Mouse (Mus musculus) hindbrain, embryonic 14.5 days (tissue): Measurements from ENCODE around the gene Vps52. TPM values are rescaled to one million over a fixed set of nuclear protein-coding genes. Genes with fewer than 3 reads are reported as not detected.

Experiments
- ATAC-seq: fragments of 200-750 bp; cut with Nextera tagmentation; 2 replicates; pipeline ENCODE4 v1.8.0; 2017; ENCODE audit warnings: moderate number of reproducible peaks, mild to moderate bottlenecking, moderate TSS enrichment, moderate library complexity; ENCODE audit not compliant: low FRiP score
- DNase-seq: peaks from one replicate; pipeline ENCODE4 v3.0.0-alpha.2; 2015; ENCODE audit warnings: low spot score
- H3K27ac ChIP-seq: fragments of 300-500 bp; sonication (generic); 2 replicates; pipeline ENCODE4 v1.5.1; 2014; ENCODE audit warnings: mild to moderate bottlenecking, moderate library complexity
- H3K27me3 ChIP-seq: fragments of 300-500 bp; sonication (generic); 2 replicates; pipeline ENCODE4 v1.6.1; 2014; ENCODE audit warnings: mild to moderate bottlenecking, low read length, mixed read lengths; ENCODE audit not compliant: control insufficient read depth, insufficient read depth
- H3K36me3 ChIP-seq: fragments of 300-500 bp; sonication (generic); replicated peaks from 2 replicates; pipeline ENCODE4 v1.6.1; 2014; ENCODE audit not compliant: control insufficient read depth, insufficient read depth
- H3K4me1 ChIP-seq: fragments of 300-500 bp; sonication (generic); replicated peaks from 2 replicates; pipeline ENCODE4 v1.6.1; 2014; ENCODE audit warnings: antibody characterized with exemption, low read length, mixed read lengths; ENCODE audit not compliant: control insufficient read depth, insufficient read depth
- H3K4me2 ChIP-seq: fragments of 300-500 bp; sonication (generic); replicated peaks from 2 replicates; pipeline ENCODE4 v1.6.1; 2014; ENCODE audit warnings: mild to moderate bottlenecking, moderate library complexity
- H3K4me3 ChIP-seq: fragments of 300-500 bp; sonication (generic); replicated peaks from 2 replicates; pipeline ENCODE4 v1.5.1; 2014; ENCODE audit warnings: mild to moderate bottlenecking, low read length
- H3K9ac ChIP-seq: fragments of 300-500 bp; sonication (generic); 2 replicates; pipeline ENCODE4 v1.6.1; 2014
- H3K9me3 ChIP-seq: fragments of 300-500 bp; sonication (generic); 2 replicates; pipeline ENCODE4 v1.6.1; 2016; ENCODE audit warnings: low read length; ENCODE audit not compliant: control insufficient read depth
- WGBS: fragments of 180-500 bp; shearing (Covaris S2); extraction: QIAGEN DNeasy Blood & Tissue Kit; methylation state at CpG from one replicate; pipeline ENCODE4 v1.1.7; 2014; 5-methylcytosine and 5-hydroxymethylcytosine counted together
- polyA plus RNA-seq: library from polyadenylated mRNA; unstranded; fragments of >200 nt; fragmentation: Nextera tagmentation; extraction: Ambion mirVana; gene quantifications from 2 replicates; pipeline ENCODE4 v1.2.1, GENCODE M21; 2014

Vps52 gene
- polyA plus RNA-seq, 1 experiment from 2014 or later: 56.0 TPM

DNA sequence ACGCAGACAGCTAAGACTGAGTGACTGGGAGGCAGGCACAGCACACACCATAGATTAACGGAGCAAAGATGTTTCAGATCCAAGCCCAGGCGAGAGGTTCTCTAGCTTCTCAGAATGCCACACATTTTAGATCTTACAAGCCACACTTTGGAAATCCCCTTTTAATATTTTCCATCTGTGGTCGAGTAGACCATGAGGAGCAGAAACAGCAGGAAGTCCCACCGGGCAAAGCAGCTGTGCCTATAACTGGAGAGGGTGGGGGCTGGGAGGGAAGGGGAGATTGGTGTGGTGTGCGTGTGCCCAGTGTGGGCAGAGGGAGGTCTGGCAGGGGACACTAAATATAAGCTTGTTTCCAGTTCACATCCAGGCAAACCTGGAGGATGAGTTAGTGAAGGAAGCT lies 1.9 kb downstream of the Vps52 start:
- 88% methylated on average over 6 of the region's 6 CpGs for WGBS
- no peak overlapping the region for H3K9ac ChIP-seq
- H3K27me3 ChIP-seq: no peaks in the 10 kb centered on the region
- peaks cover 17% of the 10 kb centered on the region for H3K4me1 ChIP-seq
- DNase-seq (no peak), ATAC-seq (no peak)
- H3K4me3 ChIP-seq: no peak overlapping the region
- H3K36me3 ChIP-seq: peaks cover 60% of the 10 kb centered on the region
- H3K27ac ChIP-seq: no peak overlapping the region
- H3K9me3 ChIP-seq: no peaks in the 10 kb centered on the region
- H3K4me2 ChIP-seq: no peak overlapping the region

GRCm38 (mm10) chr17:33958451-33958850 lies 2.8 kb downstream of the Vps52 start:
- WGBS: 95% methylated on average over 11 of the region's 11 CpGs
- no peak overlapping the region for H3K27ac ChIP-seq
- DNase-seq (no peak), ATAC-seq (no peak)
- H3K4me1 ChIP-seq: peaks cover 17% of the 10 kb centered on the region
- H3K9me3 ChIP-seq: no peaks in the 10 kb centered on the region
- H3K4me2 ChIP-seq: no peak overlapping the region
- no peak overlapping the region for H3K4me3 ChIP-seq
- no peak overlapping the region for H3K9ac ChIP-seq
- no peaks in the 10 kb centered on the region for H3K27me3 ChIP-seq
- peaks cover 60% of the 10 kb centered on the region for H3K36me3 ChIP-seq

DNA sequence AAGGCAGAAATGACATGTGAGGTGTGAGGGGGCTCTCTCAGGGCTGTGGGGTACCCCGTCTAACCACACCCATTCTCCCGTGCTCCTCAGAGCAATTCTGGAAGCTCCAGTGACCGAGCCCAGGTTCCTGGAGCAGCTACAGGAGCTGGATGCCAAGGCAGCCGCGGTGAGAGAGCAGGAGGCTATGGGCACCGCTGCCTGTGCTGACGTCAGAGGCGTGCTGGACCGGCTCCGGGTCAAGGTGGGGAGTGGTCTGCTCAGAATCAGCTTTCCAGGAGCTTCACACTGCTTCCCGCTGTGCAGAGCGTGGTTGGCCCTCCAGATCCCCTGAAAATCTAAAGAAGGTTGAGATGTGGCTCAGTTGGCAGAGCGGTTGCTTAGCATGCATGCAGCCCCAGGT lies 3.5 kb downstream of the Vps52 start:
- H3K4me1 ChIP-seq: peaks cover 14% of the 10 kb centered on the region
- no peak overlapping the region for H3K4me3 ChIP-seq
- no peak for DNase-seq
- H3K27ac ChIP-seq: no peak overlapping the region
- H3K9me3 ChIP-seq: no peaks in the 10 kb centered on the region
- H3K9ac ChIP-seq: no peak overlapping the region
- no peak overlapping the region for H3K4me2 ChIP-seq
- no peaks in the 10 kb centered on the region for H3K27me3 ChIP-seq
- peaks cover 60% of the 10 kb centered on the region for H3K36me3 ChIP-seq
- no peak for ATAC-seq
- 98% methylated on average over 13 of the region's 13 CpGs for WGBS

DNA sequence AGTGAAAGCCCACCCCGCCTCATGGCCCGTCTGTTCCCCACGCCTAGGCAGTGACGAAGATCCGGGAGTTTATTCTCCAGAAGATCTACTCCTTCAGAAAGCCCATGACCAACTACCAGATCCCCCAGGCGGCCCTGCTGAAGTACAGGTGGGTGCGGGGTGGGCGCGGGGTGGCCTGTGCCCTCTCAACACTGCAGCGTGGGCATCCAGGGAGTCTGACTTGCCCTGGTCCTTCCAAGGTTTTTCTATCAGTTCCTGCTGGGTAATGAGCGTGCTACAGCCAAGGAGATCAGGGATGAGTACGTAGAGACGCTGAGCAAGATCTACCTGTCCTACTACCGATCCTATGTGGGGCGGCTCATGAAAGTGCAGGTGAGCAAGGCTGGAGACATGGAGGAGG lies 4.3 kb downstream of the Vps52 start:
- DNase-seq (no peak), ATAC-seq (no peak)
- 95% methylated on average over 15 of the region's 15 CpGs for whole genome bisulfite sequencing
- Histone ChIP-seq H3K4me1 (peaks cover 6% of the 10 kb centered on the region), H3K36me3 (peaks cover 59% of the 10 kb centered on the region), H3K27me3 (no peaks in the 10 kb centered on the region), H3K9ac (no peak overlapping the region), H3K4me3 (no peak overlapping the region), H3K27ac (no peak overlapping the region), H3K4me2 (no peak overlapping the region), H3K9me3 (no peaks in the 10 kb centered on the region)

GRCm38 (mm10) chr17:33962876-33963275 lies 7.3 kb downstream of the Vps52 start:
- Histone ChIP-seq H3K9ac (no peak overlapping the region), H3K27me3 (no peaks in the 10 kb centered on the region), H3K4me1 (no peaks in the 10 kb centered on the region), H3K4me3 (no peak overlapping the region), H3K36me3 (peaks cover 79% of the 10 kb centered on the region), H3K27ac (no peak overlapping the region), H3K9me3 (no peaks in the 10 kb centered on the region), H3K4me2 (no peak overlapping the region)
- WGBS: 96% methylated on average over 7 of the region's 7 CpGs
- no peak for ATAC-seq
- DNase-seq: no peak

- Histone ChIP-seq H3K36me3 (peaks cover 58% of the 10 kb centered on the region), H3K9ac (no peak overlapping the region), H3K4me3 (no peak overlapping the region), H3K27ac (no peak overlapping the region), H3K9me3 (no peaks in the 10 kb centered on the region), H3K4me2 (no peak overlapping the region), H3K4me1 (no peaks in the 10 kb centered on the region), H3K27me3 (no peaks in the 10 kb centered on the region)
- ATAC-seq (no peak), DNase-seq (no peak)
- WGBS: 94% methylated on average over 16 of the region's 17 CpGs
These were observed 9.7 kb downstream of the Vps52 start for GRCm38 (mm10) chr17:33965082-33965845.

DNA sequence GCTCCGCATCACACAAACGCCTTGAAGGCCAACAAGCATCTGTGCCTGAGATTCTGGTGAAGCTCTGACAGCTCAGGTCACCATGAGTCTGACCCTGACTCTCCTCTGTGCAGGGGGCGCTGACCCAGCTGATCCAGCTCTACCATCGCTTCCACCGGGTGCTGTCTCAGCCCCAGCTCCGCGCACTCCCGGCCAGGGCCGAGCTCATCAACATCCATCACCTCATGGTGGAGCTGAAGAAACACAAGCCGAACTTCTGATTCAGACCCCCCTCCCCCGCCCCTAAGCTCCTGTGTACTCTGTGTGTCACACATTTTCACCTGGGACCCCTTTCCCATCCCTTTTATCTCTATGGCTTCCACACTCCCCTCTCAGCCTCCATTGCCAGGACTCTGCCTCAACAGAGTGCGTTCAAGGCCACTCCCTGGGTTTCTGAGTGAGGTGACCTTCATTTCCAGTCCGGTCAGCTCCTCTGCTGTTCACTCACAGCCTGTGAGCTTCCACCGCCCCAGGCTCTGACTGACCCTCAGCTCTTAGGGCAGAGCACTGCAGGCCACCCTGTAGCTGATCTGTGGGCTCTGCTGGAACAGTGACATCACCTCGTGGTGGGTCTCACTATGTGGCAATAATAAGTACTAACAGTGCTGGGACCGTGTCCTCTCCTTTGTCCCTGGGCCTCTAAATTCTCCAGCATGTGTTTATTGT lies 10.4 kb downstream of the Vps52 start:
- DNase-seq (no peak), ATAC-seq (no peak)
- Histone ChIP-seq H3K4me3 (no peak overlapping the region), H3K27ac (no peak overlapping the region), H3K27me3 (no peaks in the 10 kb centered on the region), H3K4me2 (no peak overlapping the region), H3K36me3 (peaks cover 51% of the 10 kb centered on the region), H3K9ac (no peak overlapping the region), H3K9me3 (no peaks in the 10 kb centered on the region), H3K4me1 (no peaks in the 10 kb centered on the region)
- WGBS: 90% methylated on average over 16 of the region's 16 CpGs

DNA sequence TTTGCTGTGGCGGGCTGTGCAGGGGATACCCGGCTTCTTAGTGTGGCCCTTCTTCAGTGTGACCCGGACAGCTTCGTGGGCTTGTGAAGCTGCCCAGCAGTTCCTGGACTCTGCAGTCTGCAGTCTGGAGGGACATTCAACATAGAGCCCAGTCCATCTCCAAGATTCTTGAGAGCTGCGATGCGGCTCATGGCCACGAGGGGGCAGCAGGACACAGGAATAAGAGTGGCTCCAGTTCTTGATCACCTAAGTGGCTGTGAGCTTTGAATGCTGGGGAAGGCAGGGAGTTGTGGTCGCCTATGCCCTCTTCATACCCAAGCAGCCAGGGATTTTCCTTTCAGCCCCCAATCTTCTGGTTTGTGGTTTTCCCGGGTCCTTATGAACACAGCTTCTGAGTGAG lies 12.9 kb downstream of the Vps52 start:
- Histone ChIP-seq H3K4me3 (no peak overlapping the region), H3K4me1 (no peaks in the 10 kb centered on the region), H3K9me3 (no peaks in the 10 kb centered on the region), H3K4me2 (no peak overlapping the region), H3K27me3 (no peaks in the 10 kb centered on the region; the same call in 1 of the 2 replicates), H3K27ac (no peak overlapping the region), H3K36me3 (peaks cover 26% of the 10 kb centered on the region), H3K9ac (no peak overlapping the region)
- WGBS: 3% methylated on average over 9 of the region's 9 CpGs
- peak; percentile 72 for ATAC-seq
- DNase-seq: peak; percentile 85

DNA sequence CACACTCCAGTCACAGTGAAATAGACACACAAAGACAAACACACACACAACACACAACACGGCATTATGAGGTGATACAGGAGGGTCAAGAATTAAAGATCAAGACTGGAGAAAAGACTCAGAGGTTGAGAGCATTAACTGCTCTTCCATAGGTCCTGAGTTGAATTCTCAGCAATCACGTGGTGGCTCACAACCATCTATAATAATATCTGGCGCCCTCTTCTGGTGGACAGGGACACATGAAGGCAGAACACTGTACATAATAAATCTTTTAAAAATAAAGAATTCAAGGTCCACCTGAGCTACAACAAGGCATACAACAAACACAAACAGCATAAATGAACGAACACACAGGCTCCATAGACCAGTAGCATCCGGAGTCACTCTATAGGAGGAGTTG lies 13.3 kb downstream of the Vps52 start:
- 32% methylated on average over 5 of the region's 5 CpGs for WGBS
- Histone ChIP-seq H3K4me3 (no peak overlapping the region), H3K9ac (no peak overlapping the region), H3K27ac (no peak overlapping the region), H3K9me3 (no peaks in the 10 kb centered on the region), H3K27me3 (no peaks in the 10 kb centered on the region; the same call in 1 of the 2 replicates), H3K36me3 (peaks cover 22% of the 10 kb centered on the region), H3K4me2 (no peak overlapping the region), H3K4me1 (no peaks in the 10 kb centered on the region)
- DNase-seq (peak; percentile 48), ATAC-seq (peak; percentile 17; the same call in 1 of the 2 replicates)
